Mouse (Mus musculus) embryonic facial prominence, embryonic 14.5 days (tissue): ENCODE measurements around the gene Ap4s1. TPM values are rescaled to one million over a fixed set of nuclear protein-coding genes. Genes with fewer than 3 reads are reported as not detected.
A peak's percentile ranks its signal among the peaks of the same experiment; 100 is the strongest.

Experiments
- ATAC-seq: fragments of 200-750 bp; cut with Nextera tagmentation; 2 replicates; pipeline ENCODE4 v1.8.0; 2017; ENCODE audit warnings: low read depth, moderate number of reproducible peaks, moderate TSS enrichment
- DNase-seq: peaks from one replicate; pipeline ENCODE4 v3.0.0-alpha.2; 2015; ENCODE audit warnings: low spot score
- H3K27ac ChIP-seq: fragments of 300-500 bp; sonication (generic); replicated peaks from 2 replicates; pipeline ENCODE4 v1.5.1; 2014; ENCODE audit warnings: low read depth, mild to moderate bottlenecking, low read length, moderate library complexity
- H3K27me3 ChIP-seq: fragments of 300-500 bp; sonication (generic); replicated peaks from 2 replicates; pipeline ENCODE4 v1.6.1; 2014; ENCODE audit warnings: low read length; ENCODE audit not compliant: control insufficient read depth, insufficient read depth
- H3K36me3 ChIP-seq: fragments of 300-500 bp; sonication (generic); 2 replicates; pipeline ENCODE4 v1.6.1; 2014; ENCODE audit warnings: low read length, mixed read lengths; ENCODE audit not compliant: control insufficient read depth, insufficient read depth
- H3K4me1 ChIP-seq: fragments of 300-500 bp; sonication (generic); 2 replicates; pipeline ENCODE4 v1.6.1; 2014; ENCODE audit warnings: antibody characterized with exemption, low read length; ENCODE audit not compliant: control insufficient read depth, insufficient read depth
- H3K4me2 ChIP-seq: fragments of 300-500 bp; sonication (generic); 2 replicates; pipeline ENCODE4 v1.6.1; 2014; ENCODE audit warnings: low read depth, mild to moderate bottlenecking, low read length, moderate library complexity, mixed read lengths
- H3K4me3 ChIP-seq: fragments of 300-500 bp; sonication (generic); 2 replicates; pipeline ENCODE4 v1.5.1; 2014; ENCODE audit warnings: low read depth, mild to moderate bottlenecking, low read length
- H3K9ac ChIP-seq: fragments of 300-500 bp; sonication (generic); 2 replicates; pipeline ENCODE4 v1.6.1; 2014; ENCODE audit warnings: low read depth, mild to moderate bottlenecking, low read length, moderate library complexity, mixed read lengths
- H3K9me3 ChIP-seq: fragments of 300-500 bp; sonication (generic); 2 replicates; pipeline ENCODE4 v1.6.1; 2016; ENCODE audit warnings: low read length; ENCODE audit not compliant: control insufficient read depth
- WGBS: fragments of 180-500 bp; shearing (Covaris S2); extraction: QIAGEN DNeasy Blood & Tissue Kit; methylation state at CpG from one replicate; pipeline ENCODE4 v1.1.7; 2014; 5-methylcytosine and 5-hydroxymethylcytosine counted together
- polyA plus RNA-seq: library from polyadenylated mRNA; unstranded; fragments of >200 nt; fragmentation: Nextera tagmentation; extraction: Ambion mirVana; gene quantifications from 2 replicates; pipeline ENCODE4 v1.2.1, GENCODE M21; 2014

Ap4s1 gene
- polyA plus RNA-seq, 1 experiment from 2014 or later = 35.8 TPM

DNA sequence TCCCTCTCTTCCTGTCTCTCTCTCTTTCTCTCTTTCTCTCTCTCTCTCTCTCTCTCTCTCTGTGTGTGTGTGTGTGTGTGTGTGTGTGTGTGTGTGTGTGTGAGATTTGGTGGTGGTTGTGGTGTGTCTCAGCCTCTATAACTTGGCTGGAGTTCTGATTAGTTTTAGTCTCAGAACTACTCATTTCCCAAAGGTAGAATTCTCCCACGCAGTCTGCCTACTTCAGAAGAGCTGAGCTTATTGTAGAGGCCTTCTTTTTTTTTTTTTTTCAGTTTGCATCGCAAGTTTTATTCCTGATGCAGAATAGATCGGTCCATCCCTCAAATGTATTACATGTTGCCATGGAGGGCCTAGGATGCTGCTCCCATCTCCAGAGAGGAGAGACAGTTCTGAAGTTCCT is 18.9 kb downstream of the Ap4s1 start:
- no peaks in the 10 kb centered on the region for H3K27me3 ChIP-seq
- H3K9ac ChIP-seq = no peak overlapping the region
- WGBS = 68% methylated on average over 3 of the region's 3 CpGs
- DNase-seq (no peak), ATAC-seq (no peak)
- no peaks in the 10 kb centered on the region for H3K4me1 ChIP-seq
- no peak overlapping the region for H3K4me3 ChIP-seq
- H3K4me2 ChIP-seq = no peak overlapping the region
- H3K36me3 ChIP-seq = no peaks in the 10 kb centered on the region; the same call in 1 of the 2 replicates
- no peak overlapping the region for H3K27ac ChIP-seq
- H3K9me3 ChIP-seq = no peaks in the 10 kb centered on the region

DNA sequence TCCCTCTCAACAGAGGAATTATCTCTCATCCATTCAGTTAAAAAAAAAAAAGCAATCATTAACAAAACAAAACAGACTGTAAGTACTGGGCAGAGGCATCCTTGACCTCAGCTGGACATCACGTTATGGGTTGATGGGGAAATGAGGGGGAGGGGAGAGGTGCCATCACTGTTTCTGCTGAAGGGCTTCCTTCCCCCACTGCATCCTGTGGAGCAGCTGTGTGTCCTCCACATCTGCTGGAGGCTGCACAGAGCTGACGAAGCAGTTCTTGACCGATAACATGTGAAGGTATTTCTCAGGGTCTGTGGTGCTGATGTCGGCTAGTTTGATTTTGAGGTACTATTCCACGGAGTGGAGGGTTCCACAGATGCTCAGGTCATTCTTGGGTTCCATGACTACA is 19.3 kb downstream of the Ap4s1 start:
- H3K4me2 ChIP-seq = no peak overlapping the region
- ATAC-seq (no peak), DNase-seq (no peak)
- H3K27ac ChIP-seq = no peak overlapping the region
- 51% methylated on average over 5 of the region's 5 CpGs for WGBS
- no peak overlapping the region for H3K9ac ChIP-seq
- no peaks in the 10 kb centered on the region for H3K27me3 ChIP-seq
- no peaks in the 10 kb centered on the region for H3K9me3 ChIP-seq
- no peak overlapping the region for H3K4me3 ChIP-seq
- no peaks in the 10 kb centered on the region; the same call in 1 of the 2 replicates for H3K36me3 ChIP-seq
- no peaks in the 10 kb centered on the region for H3K4me1 ChIP-seq

DNA sequence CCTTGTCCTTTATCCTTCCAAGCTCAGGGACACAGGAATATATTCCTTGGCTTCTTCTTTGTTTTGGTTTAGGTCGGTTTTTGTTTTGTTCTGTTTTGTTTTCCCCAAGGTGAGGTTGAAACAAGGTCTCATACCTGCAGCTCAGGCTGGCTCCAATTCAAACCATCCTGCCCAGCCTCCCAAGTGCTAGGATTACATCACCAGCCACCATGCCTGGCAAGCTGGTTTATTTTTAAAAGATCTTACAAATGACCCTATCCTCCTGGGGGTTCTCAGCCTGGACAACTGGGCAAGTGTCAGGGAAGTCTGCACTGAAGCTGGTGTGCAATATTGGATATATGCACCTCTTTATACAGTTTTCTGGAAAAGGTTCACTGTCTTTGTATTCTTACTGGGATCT is 21.9 kb downstream of the Ap4s1 start:
- Histone ChIP-seq H3K9me3 (no peaks in the 10 kb centered on the region), H3K4me2 (no peak overlapping the region), H3K4me1 (no peaks in the 10 kb centered on the region), H3K27me3 (no peaks in the 10 kb centered on the region), H3K4me3 (no peak overlapping the region), H3K36me3 (no peaks in the 10 kb centered on the region), H3K27ac (no peak overlapping the region), H3K9ac (no peak overlapping the region)
- DNase-seq = no peak
- ATAC-seq = no peak
- 59% methylated on average over 1 of the region's 1 CpGs for WGBS

DNA sequence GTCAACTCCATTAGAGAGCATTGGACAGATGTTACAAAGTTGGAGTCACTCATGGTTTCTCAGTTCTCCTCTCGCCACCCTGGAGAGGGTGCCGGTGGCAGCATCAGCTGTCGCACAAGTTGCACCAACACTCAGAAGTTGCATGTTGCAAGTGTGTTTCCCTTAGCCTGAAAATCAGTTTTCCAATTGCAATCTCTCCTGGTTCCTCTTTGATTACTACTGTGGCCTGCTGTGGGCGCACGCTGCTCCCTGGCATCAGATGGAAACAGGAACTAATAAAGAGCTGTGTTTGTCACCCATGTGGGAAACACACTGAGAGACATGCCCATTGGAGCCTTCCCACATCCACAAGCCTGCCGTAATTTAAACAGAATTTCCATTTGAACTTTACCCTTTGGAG is 27.8 kb downstream of the Ap4s1 start:
- DNase-seq (no peak), ATAC-seq (no peak)
- Histone ChIP-seq H3K27ac (no peak overlapping the region), H3K36me3 (peaks cover 10% of the 10 kb centered on the region), H3K4me1 (no peaks in the 10 kb centered on the region), H3K4me2 (no peak overlapping the region), H3K9me3 (no peaks in the 10 kb centered on the region), H3K9ac (no peak overlapping the region), H3K4me3 (no peak overlapping the region), H3K27me3 (no peaks in the 10 kb centered on the region)
- WGBS = 90% methylated on average over 6 of the region's 6 CpGs

DNA sequence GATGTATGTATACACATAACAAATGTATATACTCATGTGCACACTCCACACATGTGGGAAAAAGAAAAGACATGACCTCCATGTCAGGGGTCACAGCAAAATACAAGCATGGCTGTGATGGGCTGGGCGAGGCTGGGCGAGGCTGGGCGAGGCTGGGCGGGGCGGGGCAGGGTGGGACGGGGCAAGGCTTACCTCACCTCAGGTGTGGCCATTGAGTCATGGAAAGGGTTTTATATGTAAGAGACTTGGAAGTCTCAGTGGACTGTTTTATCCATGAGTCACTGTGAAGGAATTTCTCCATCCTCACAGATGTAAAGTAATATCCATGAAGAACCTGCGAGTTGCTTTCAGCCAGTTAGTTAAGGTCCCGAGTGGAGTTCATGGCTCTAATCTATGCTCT is 31.0 kb downstream of the Ap4s1 start:
- ATAC-seq (no peak), DNase-seq (peak; percentile 15)
- Histone ChIP-seq H3K36me3 (peaks cover 10% of the 10 kb centered on the region), H3K4me1 (no peaks in the 10 kb centered on the region), H3K9me3 (no peaks in the 10 kb centered on the region), H3K27me3 (no peaks in the 10 kb centered on the region), H3K9ac (no peak overlapping the region), H3K4me2 (no peak overlapping the region), H3K27ac (no peak overlapping the region), H3K4me3 (no peak overlapping the region)
- WGBS = 78% methylated on average over 8 of the region's 8 CpGs

DNA sequence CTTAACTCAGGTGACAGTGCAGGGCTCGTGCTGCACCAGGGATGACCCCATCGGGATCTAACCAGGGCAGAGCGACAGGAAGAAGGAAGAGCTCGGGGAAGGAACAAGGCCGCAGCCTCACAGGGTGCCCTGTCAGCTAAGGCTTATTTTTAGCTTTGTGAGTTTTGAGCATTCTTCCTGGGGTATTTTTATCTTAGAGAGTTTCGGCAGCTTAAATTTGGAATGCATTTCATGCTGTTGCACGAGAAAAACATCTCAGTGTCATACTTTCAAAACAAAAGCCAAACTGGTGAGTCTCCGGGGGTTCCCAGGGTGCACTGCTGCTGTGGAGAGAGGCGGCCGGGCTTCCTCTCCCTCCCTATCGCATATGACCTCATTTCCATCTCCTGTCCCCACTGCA is 38.2 kb downstream of the Ap4s1 start:
- DNase-seq (peak; percentile 65), ATAC-seq (no peak)
- H3K4me2 ChIP-seq = no peak overlapping the region
- peak overlapping the region; percentile 81 for H3K27ac ChIP-seq
- no peaks in the 10 kb centered on the region for H3K9me3 ChIP-seq
- H3K9ac ChIP-seq = no peak overlapping the region
- no peaks in the 10 kb centered on the region for H3K36me3 ChIP-seq
- no peaks in the 10 kb centered on the region for H3K4me1 ChIP-seq
- H3K27me3 ChIP-seq = no peaks in the 10 kb centered on the region
- WGBS = 57% methylated on average over 11 of the region's 11 CpGs
- H3K4me3 ChIP-seq = no peak overlapping the region

DNA sequence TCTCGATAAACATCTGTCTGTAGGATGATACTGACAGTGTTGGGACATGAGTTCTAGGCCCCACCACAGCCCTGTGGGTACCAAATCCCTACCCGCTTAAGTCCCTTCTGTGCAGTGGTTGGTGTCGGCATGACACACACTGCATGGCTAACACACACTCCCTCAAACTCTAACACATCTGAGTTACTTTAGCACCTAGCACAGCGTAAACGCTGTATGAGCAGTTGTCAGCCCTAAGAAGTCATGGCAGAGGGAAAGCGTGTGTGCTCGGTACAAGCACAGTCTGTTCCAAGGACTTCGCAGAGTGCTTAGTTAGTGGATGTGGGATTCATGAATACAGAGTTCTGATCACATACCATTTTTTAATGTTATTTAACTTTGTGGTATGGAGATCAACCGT is 39.0 kb downstream of the Ap4s1 start:
- Histone ChIP-seq H3K27me3 (no peaks in the 10 kb centered on the region), H3K27ac (peak overlapping the region; percentile 81), H3K9me3 (no peaks in the 10 kb centered on the region), H3K9ac (no peak overlapping the region), H3K36me3 (no peaks in the 10 kb centered on the region), H3K4me1 (0 out of 2 replicates have a peak, but pooled peaks cover 2% of the 10 kb centered on the region), H3K4me3 (no peak overlapping the region), H3K4me2 (no peak overlapping the region)
- DNase-seq = no peak
- ATAC-seq = no peak
- 90% methylated on average over 9 of the region's 9 CpGs for WGBS

DNA sequence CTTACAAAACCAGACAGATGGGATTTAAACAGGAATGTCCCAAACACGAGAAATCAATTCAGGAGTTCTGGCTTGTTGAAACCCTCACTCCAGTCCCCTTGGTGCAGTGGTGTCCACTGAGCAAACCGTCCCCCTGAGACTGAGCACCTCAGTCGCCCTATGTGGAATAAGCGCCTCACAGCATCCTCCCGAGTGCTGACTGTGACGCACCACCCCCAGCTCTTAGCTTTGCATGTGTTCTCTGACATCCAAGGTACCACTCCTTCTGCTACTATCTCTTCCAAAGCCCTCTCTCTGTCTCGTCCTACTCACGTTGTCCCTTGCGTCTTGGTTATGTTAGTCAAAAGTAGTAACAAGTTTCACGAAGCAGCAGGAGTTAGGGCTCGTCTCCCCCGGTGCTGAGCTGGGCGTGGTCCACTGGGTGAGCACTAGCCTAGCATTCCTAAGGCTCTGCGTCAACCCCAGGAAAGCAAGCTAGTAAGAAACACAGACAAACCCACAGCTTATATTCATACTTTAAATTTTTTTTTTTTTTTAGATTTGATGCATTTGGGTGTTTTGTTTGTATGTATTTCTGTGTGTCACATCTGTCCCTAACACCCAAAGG is 43.9 kb downstream of the Ap4s1 start:
- no peak overlapping the region for H3K4me2 ChIP-seq
- H3K4me3 ChIP-seq = no peak overlapping the region
- H3K27me3 ChIP-seq = no peaks in the 10 kb centered on the region
- H3K9ac ChIP-seq = no peak overlapping the region
- no peak overlapping the region for H3K27ac ChIP-seq
- no peaks in the 10 kb centered on the region for H3K9me3 ChIP-seq
- peaks cover 7% of the 10 kb centered on the region; the same call in 1 of the 2 replicates for H3K4me1 ChIP-seq
- 67% methylated on average over 14 of the region's 14 CpGs for WGBS
- ATAC-seq = peak; percentile 20; the same call in 1 of the 2 replicates
- peak; percentile 63 for DNase-seq
- no peaks in the 10 kb centered on the region for H3K36me3 ChIP-seq

DNA sequence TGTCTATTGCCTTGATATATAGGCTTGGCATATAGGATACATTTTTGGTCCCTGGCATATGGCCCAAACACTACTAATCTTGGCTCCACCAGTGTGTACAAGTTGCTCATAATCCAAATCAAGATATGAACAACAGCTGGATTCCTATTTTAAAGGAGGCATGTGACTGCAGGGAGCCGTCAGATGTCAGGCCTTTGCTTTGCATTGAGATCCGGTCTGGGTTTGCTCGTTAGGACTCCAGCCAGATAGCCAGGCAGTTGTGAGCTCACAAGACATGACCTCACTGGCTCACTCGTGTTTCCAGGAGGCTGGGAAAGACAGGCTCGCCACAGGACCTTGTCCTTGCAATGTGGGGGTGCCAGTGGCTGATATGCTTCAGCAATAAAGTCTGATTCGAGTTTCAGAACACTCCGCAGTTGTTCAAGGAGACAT is 45.0 kb downstream of the Ap4s1 start:
- Histone ChIP-seq H3K9ac (no peak overlapping the region), H3K4me1 (peaks cover 7% of the 10 kb centered on the region; the same call in 1 of the 2 replicates), H3K36me3 (no peaks in the 10 kb centered on the region), H3K27ac (peak overlapping the region; percentile 8; the same call in 1 of the 2 replicates), H3K4me2 (no peak overlapping the region), H3K4me3 (no peak overlapping the region), H3K27me3 (no peaks in the 10 kb centered on the region), H3K9me3 (no peaks in the 10 kb centered on the region)
- WGBS = 46% methylated on average over 7 of the region's 7 CpGs
- ATAC-seq (peak; percentile 64; the same call in 1 of the 2 replicates), DNase-seq (peak; percentile 83)
